Mouse (Mus musculus) monocyte, adult 5-6 weeks (primary cell): ENCODE results near the gene Zbtb38. TPM values are rescaled to one million over a fixed set of nuclear protein-coding genes. Genes with fewer than 3 reads are reported as not detected.

Experiments
- ATAC-seq: fragments of 153-309, 156-312 bp; replicated peaks from 2 replicates; pipeline ENCODE4 v1.8.0; 2017; ENCODE audit warnings: mild to moderate bottlenecking; ENCODE audit not compliant: low TSS enrichment, insufficient number of reproducible peaks, severe bottlenecking, poor library complexity, low FRiP score
- total RNA-seq: library from RNA; stranded (forward); fragments of 200-1000, 200-491, 200-594 nt; gene quantifications from 3 replicates; pipeline ENCODE4 v1.2.3, GENCODE M21; 2017

Gene Zbtb38
- total RNA-seq, 1 experiment from 2014 or later, result 25.0 TPM

DNA sequence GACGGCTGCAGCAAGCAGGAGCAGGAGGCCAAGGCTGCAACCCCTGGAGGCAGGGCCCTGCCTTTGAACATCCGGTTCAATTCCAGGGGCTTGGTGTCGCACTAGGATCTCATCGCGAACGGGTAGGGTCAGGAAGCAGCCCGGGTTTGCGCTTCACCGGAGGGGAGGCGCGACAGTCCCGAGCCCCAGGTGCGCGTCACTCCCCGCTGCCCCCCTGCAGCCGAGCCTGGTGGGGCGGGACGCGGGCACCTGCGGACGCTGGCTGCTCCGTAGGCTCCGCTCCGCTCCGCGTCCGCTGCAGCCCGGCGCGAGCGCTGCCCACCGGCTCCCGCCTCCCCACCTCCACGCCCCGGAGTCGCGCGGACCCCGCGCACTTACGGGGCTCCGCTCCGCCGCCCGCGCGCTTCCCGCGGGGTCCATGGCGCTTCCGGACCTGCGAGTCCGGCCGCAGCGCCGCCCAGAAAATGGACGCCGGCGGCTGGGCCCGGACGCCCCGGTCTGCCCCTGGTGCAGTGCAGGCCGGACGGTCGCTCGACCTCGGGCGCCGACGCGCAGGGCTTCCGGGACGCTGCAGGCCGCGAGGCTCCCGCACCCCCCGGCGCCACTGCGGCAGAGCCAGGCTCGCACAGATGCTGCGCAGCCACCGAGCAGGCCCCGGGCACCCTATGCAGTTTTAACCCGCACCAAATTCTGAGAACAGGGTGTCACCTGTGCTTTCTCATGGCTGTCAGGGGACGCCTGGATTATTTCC is 33.0 kb downstream of the Zbtb38 start:
- peak; percentile 48; the same call in 1 of the 2 replicates for ATAC-seq

DNA sequence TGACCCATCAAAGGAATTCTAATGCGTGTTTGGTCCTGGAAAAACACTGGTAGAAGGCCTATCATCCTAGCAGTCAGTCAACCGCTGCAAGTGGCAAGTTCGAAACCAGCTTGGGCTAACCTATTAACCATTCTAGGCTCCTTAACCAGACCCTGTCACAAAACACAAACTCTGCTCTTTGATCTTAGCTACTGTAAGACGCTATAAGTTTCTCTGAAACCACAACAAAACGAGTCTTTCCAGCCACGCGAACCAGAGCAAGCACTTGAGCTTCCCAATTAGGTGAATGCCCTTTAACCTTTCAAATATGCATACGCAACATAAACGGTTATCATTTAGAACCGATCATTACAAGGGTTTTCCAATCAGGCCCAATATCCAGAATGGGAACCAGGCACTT is 33.7 kb downstream of the Zbtb38 start:
- ATAC-seq, result no peak

DNA sequence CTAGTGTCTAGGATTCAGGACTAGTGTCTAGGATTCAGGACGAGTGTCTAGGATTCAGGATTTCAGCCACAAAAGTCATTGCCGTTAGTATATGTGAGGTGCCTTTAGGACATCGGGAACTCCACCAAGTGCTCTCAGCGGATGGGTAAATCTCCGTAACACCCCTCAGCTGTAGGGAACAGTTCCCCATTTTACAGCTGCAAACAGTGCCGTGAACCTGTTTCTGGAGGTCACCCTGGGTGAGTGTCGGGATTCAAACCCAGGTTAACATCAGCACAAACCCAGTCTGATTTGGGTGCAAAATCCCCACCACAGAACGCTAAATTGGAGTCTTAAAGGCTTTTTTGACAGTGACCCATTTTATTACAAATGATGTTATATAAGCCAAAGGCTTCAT is 34.2 kb downstream of the Zbtb38 start:
- no peak for ATAC-seq

DNA sequence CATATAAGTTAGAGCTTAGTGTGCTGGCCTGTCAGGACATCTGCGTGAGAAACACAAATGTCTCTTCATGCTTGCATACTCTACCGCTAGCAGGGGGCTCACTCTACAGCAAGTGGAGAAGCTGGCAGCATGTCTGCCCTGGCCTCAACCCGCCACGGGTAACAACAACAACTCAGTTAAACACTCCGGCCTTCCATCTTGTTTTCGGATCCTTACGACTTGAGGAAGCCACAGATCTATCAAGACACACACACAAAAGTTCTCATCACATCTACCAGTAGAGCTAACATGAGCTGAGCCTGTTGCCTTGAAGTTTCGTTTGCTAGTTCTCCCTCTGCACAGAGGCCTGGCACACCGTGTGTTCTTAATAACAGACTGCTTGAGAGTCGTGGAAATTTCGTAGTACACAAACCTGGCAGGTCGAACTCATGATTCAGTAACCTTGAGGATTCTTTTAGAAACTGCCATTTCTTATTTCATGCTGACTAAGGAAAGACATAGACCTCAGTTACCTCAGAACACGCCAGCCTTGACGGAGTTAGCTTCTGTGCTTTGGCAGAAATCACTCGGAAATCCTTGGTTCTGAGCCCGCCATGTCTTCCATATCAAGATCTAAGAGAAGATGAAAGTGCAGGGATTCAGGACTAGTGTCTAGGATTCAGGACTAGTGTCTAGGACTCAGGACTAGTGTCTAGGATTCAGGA is 34.8 kb downstream of the Zbtb38 start:
- no peak for ATAC-seq

DNA sequence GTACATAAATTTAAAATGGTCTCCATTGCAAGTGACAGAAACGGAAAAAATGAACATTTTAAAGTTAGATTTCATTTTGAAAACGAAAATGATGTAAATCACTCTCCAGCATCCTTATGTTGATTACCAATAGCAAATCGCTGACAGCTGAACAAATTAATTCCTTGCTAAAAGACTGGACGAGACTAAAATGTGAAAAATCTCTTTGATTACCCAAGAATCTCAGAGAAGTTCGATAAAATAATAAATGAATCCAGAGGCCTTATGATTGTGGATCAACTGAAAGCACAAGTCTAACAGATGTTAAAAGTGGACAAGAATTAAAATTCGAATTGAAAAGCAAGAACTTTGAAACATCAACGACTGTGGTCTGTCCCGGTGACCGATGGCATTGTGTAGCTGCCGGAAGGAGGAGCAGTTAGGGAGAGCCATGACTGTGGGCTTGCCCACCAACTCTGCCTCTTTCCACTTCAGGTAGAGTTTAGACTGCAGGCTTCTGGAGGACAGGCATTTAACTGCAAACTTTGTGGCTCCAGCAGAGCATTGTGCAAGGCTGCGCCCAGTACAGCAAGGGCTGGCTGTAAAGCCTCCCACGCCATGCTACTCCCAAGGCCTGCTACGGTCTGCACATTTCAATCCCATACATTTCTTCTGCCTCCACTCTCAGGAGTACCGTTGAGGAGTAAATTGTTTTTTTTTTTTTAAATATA is 35.7 kb downstream of the Zbtb38 start:
- no peak for ATAC-seq

DNA sequence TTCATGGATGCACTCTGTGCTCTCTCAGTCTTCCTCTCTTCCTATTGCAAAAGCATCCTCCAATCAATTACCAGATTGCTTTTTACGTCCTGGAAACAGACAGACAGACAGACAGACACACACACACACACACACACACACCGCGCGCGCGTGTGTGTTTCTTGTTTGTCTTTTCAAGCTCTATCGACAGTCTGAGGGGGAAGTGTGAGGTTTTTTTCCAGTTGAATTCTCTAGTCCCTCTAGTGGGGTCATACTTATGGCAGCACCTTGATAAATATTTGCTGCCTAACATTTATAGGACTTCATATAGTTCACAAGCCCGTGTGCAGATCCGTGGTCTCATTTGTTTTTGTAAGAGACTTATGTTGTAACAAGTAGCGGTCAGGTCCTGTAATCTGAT is 36.5 kb downstream of the Zbtb38 start:
- no peak for ATAC-seq

DNA sequence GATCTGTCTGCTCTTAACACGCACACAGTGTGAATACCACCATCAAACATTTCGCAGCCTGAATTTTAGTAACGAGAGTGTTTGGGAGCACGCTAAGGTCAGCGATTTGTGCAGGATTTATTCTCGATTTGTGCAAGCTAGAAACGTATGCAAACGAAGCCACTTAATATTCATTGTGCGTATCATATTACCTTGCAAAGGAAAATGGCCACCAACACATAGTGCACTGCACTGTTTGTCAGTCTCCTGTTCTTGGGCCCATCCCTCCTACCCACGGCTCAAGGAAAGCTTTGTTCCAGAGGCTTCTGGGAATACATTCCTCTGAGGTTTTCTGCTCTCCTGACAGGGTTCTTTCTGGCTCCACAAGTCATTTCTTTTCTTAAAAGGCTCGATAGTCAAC is 37.5 kb downstream of the Zbtb38 start:
- no peak for ATAC-seq

DNA sequence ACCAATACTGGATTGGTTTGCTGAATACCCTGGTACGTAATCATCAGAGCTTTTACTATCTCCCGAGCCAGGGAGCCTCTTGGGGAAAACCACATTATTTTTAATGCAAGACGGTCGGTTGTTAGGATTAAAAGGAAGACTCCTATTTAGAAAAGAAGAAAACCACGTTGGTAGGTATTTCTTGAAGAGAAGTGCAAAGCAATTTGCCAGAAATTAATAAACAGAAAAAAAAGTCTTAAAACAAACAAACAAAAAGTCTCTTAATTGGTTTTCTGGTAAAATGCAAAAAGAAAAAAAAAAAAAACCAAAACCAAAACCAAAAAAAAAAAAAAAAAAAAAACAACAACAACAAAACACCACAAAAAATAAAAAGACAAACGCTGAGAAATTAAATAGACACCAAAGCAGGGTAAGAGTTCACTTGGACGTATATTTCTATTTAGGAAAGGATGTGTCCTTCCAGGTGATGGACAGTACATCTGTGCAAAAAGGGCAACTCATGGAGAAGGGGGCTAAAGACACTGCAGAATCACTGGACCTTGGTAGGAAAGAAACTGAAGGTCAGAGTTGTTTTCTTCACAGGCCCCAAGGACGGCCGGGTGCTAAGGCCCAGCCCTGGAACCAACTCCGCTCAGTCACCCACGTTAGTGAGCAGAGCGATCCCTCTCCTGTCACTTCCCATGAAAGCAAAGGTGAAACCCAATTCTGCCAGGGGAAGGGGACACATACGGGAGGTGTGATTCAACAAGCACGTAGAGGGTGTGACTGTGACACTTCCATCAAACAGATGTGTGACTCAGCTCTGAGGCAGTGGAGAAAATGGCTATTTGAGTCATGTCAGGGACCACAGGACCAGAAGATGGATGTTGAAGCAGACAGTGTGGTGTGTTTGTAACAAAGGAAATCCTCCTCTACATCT is 38.9 kb downstream of the Zbtb38 start:
- peak; percentile 44 for ATAC-seq

DNA sequence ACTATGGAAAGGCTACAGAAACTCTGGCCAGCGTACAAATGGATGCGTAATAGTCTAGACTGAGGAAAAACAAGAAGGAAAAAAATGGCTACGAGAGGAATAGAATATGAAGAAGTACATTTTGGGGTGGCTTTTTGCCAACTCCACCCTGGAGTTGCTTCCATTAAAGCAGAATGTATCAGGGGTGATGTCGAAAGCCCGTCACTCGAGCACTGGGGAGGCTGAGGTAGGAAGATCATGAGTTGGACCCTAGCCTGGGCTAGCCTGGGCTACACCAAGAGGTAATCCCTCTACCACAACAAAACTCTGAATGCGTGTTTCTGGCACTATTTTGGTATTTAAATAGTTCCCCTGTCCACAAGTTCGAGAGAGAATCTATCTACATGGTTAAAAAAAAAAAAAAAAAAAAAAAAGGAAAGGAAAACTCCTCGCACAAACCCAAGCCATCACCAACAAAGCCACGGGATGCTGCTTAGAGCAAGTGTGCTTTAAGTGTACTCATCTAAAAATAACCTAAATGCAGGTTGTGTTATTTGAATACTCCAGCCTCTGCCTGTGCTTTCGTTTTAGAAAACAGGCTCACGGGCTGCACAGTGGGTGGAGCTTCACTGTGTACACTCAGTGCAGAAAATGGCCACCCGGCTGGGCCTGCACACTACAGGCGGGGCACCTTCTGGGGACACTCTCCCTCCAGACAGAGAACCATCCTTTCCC is 39.7 kb downstream of the Zbtb38 start:
- ATAC-seq, result peak; percentile 69

DNA sequence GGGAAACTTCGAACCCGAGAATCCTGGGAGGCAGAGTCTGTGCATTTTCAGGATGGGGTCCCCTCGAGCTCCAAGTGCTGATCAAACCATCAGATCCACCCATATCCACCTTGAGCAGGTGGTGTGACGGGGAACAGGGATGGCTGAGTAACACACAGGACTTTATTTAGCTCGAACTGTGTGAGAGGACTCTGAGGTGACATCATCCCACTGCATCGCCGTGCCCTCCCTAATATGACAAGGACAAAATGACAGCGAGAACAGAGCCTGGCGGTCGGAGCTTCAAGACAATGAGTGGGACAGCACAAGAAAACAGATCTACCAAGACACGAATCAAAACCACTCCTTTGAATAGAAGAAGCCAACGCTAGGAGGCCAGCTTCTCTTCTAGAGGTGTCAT is 40.6 kb downstream of the Zbtb38 start:
- no peak for ATAC-seq

DNA sequence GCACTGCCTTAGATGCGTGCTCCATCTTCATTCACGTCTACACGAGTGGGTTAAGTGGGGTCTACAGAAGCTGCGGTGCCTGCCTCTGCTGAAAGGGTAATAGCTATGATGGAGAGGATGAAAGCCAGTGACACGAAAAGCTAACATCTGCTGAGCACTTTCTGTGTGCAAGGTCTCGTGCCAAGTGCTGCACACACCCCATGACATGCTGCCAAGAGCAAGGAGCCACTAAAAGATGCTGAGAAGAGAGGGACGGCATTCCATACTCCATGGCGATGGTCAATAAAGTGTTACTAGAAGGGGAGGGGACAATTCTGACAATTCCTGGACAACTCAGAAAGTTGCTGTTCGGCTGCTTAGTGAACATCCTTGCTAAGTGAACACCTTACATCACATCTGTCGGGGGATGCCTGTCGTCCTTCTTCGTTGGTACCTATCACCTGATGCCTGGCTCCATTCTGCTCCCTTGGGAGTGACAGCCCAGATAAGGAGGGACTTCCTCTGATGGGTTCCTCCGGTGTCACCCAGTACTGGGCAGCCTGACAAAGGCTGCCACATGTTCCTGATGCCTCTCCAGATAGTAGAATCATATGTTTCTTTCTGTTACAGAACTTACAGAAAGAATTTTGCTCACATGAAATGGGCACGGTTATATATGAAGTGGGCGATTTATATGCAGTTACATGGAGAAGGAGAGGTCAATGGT is 42.2 kb downstream of the Zbtb38 start:
- ATAC-seq, result no peak

DNA sequence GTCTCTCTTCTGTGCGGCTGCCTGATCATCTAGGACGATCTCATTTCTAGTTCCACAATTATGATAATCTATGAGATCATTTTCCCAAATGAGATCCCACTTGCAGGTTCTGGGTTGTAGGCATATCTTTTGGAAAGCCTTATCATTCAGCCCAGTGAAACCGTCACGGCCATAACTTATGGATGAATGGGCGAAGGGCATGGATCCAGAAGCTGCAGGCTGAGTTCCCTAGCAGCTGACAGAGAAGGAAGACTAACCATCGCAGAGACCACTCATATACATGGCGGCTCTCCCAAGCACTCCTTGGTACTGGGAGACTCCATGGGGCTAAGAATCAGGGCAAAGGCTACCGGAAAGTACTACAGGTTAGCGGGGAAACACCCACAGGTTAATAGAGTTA is 43.7 kb downstream of the Zbtb38 start:
- ATAC-seq, result no peak

DNA sequence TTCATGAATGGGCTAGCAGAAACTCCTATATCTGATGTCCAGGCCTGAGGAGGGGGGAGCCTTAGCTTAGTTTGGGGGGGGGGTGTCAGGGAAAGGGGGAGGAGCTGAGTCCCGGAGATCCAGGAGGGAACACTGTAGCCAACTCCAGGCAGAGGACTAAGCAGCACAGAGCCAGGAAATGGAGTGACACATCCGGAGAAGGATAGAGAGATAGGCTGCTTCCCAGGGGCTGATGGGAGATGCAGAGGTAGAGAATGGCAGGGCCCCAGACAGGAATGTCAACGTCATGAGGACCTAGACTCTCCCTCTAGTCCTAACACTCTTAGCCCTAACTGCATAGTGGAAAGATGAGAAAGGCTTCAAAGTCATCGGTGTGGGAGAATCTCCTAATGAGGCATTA is 44.7 kb downstream of the Zbtb38 start:
- ATAC-seq, result no peak

DNA sequence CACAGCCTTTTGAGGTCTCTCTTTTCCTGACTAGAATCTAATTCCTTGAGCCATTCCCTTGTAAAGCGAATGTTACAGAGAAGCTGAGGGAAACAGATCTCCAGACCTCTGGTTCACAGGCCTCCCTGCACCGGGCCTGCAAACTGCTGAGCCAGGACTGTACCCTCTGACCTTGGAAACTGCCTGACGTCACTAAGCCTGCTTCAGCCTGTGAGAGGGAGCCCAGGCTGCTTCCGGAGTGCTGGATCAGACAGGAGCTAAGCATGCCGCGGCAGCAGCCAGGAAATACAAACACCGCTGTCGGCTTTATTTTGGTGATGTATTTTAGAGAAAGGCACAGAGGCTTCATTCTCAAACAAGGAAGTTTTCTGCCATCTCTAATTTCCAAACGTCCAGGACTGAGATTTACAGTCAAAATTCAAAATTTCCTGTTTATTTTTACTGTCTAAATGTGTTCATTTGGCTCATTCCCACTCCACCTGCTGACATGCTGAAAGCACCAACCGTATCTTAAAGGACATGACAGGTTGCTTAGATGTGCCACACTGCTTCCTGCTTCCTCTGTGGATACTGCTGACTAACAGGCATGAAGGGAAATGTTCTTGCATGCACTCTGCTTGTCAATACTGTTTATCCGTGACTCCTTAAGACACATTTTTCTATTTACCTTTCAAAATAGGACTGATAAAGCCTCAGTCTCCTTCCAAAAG is 46.9 kb downstream of the Zbtb38 start:
- ATAC-seq, result no peak

DNA sequence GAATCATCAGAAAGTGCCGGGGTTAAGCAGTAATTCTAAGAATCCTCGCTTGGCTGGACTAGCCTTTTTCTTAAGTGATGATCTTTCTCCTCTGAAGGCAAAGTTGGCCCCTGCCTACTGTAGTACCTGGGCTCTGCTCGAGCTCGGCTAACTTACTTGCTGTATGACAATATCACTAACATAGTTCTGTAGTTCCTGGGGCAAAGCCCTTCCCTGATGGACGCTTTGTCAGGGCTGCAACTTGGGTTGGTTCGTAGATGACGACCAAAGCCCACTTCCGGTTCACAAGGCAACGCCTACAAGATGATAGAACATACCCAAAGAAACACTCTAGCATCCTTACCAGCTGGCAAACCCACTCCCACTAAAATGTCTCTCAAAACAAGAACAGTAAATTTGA is 47.7 kb downstream of the Zbtb38 start:
- ATAC-seq, result no peak

DNA sequence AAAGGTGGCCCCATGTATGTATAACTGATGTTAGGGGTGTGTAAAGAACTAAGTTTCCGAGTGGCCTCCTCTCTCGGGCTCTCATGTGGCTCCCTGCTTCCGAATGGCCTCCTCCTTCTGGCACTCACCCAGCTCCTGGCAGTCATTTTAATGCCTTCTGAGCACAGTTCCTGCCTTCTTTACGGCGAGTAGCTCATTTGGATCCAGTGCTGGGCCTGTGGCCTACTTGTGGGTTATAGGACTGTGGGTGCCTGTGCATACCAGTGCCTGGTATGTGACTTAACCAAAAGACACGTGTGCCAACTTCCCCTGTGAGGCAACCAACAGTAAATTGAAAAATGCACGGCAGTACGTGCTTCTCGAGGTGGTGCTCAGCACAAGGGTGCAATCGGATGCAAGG is 50.7 kb downstream of the Zbtb38 start:
- ATAC-seq, result no peak
